Mouse (Mus musculus) monocyte, adult 5-6 weeks (primary cell): ENCODE results near the gene Wnt9a. TPM values are rescaled to one million over a fixed set of nuclear protein-coding genes. Genes with fewer than 3 reads are reported as not detected.

Experiments used
- ATAC-seq: fragments of 153-309, 156-312 bp; replicated peaks from 2 replicates; pipeline ENCODE4 v1.8.0; 2017; ENCODE audit warnings: mild to moderate bottlenecking; ENCODE audit not compliant: low TSS enrichment, insufficient number of reproducible peaks, severe bottlenecking, poor library complexity, low FRiP score
- total RNA-seq: library from RNA; stranded (forward); fragments of 200-1000, 200-491, 200-594 nt; gene quantifications from 3 replicates; pipeline ENCODE4 v1.2.3, GENCODE M21; 2017

Wnt9a gene
- 0.10 TPM in 1 of 3 replicates, not detected in the others for total RNA-seq

DNA sequence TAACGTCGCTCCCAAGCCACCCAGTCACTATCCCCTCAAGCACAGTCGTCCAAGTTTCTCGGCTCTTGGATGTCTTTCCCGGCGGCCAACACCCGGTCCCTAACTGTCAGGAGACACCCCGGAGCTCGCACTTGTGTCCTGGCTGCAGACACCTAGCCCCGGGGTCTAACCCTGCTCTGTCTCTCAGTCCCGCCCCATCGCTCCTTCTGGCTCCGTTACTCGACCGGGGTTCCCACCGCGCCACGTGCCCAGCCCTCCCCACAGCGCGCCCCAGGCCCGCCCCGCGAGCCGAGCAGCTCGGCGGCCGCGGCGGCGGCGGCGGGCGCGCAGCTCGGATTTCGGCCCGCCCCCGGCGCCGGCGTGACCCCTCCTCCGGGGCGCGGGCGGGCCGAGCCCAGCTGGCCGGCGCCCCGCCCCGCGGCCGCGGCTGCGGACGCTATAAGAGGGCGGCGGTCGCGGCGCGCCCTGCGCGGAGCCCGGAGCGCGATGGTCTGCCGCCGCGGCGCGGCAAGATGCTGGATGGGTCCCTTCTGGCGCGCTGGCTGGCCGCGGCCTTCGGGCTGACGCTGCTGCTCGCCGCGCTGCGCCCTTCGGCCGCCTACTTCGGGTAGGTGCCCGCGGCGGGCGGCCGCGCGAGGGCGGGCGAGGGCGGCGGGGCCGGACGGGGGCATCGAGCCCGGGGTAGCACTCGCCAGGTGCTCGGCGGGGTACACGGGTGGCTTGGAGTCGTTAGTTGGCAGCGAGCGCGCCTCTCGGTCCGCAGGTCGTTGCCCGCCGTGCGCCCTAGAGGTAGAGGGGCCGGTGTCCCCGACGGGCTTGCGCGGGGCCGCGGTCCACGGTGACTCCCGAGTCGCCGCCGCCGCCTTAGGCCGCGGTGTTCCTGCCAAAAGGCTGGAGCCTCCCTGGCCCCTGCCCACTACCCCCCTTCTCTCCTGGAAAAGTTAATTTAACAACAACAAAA is at the start of gene Wnt9a:
Gene Wnt9a, plus strand, starts transcription at position 468 of the 961 bp plus-strand sequence.
- ATAC-seq: no peak

GRCm38 (mm10) chr11:59259647-59260046 is 47.1 kb upstream of the Wnt9a start:
- ATAC-seq: no peak

DNA sequence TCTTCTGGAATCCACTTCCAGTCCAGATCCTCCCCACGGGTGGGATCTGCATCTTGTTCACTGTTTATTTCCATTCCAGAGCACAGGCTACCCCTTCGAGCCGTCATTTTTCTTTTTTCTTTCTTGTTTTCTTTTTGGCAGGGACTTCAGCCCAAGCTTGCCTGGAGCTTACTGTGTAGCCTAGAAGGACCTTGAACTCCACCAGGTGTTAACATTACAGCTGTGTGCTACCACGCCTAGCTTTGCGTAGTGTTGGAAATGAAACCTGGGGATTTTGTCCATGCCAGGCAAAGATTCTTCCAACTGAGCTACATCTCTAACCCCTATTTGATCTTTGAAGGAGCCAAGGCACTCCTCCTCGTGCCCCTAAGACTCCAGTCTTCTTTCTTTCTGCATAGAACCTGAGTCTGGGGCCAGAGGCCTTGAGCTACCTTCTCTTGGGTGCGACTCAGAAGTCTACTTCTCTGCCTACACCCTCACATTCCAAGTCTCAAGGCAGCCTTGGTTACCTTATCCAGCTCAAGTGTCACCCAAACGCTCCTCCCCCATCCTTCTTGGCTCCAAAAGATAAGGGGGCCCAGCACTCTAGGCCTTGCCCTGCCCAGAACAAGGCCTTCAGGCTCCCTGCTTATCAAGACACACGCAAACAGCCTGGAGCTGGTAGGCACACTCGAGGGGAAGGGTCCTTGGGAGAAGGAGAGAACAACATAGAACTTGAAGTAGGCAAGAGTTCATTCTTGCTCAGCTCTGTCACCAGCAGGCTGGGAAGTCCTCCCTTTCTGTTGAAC is 45.8 kb upstream of the Wnt9a start:
- ATAC-seq: no peak

DNA sequence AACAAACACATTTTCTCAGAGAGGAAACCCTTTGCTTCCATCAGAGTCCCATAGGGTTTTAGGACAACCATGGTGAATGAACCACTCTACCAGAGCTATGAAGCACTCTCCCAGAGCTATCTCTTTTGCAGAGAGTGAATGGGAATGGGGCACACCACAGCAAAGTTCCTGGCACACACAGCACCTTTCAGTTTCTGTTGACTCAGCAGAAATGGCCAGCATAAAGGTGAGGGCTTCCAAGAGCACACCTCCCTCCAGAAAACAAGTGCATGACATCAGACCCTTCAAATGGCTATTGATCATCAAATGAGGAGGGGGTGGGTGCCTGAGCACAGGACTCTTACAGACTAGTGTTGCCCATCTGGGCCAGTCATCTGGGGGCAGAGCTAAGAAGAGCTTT is 44.4 kb upstream of the Wnt9a start:
- no peak for ATAC-seq

GRCm38 (mm10) chr11:59263870-59264563 is 42.7 kb upstream of the Wnt9a start:
- no peak for ATAC-seq

GRCm38 (mm10) chr11:59264593-59264992 is 42.1 kb upstream of the Wnt9a start:
- no peak for ATAC-seq

DNA sequence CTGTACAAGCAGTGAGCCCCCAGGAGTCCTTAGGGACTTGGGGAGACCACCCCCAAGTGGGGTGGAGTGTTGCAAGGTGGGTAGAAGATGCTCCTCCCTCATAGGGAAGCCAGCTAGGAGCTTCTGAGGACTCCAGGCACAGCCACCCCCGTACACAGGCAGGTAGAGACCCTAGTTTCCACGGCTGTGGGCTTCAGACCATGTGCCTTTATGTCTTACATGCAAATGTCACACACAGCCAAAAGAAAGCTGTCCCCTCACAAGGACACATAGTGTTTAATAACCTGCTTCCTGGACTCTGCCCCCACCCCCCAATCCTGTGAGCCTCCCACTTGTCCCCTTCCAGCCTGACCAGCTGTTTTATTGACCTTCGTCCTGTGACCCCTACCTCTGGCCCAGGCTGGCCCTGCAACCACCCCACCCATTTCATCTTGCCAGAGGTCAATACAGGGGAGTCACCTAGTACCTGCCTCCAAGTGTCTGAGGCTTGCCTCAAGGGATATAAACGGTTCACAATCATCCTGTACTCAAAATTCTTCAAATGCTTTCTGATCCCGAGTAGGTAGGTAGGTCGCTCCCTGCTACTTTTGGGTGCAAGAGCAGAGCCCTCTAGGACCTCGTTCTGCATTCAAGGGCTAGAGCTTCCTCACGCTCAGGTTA is 41.4 kb upstream of the Wnt9a start:
- no peak for ATAC-seq

GRCm38 (mm10) chr11:59266727-59267126 is 40.0 kb upstream of the Wnt9a start:
- ATAC-seq: no peak

DNA sequence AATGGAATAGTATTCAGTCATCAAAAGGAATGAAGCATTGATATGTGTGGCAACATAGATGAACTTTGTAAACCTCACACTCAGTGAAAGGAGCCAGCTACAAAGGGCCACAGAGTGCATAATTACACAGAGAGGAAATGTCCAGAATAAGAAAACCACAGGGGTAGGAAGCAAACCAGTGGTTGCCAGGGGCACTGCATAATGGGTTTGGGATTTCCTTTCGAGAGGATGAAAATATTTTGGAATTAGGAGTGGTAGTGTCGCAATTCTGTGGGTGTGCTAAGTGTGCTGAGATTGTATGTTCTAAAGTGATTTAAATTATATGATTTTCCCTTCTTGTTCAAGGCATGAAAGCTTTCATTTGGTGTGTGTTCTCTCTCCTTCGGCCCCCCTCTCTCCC is 32.5 kb upstream of the Wnt9a start:
- no peak for ATAC-seq

GRCm38 (mm10) chr11:59276877-59277276 is 29.9 kb upstream of the Wnt9a start:
- no peak for ATAC-seq

DNA sequence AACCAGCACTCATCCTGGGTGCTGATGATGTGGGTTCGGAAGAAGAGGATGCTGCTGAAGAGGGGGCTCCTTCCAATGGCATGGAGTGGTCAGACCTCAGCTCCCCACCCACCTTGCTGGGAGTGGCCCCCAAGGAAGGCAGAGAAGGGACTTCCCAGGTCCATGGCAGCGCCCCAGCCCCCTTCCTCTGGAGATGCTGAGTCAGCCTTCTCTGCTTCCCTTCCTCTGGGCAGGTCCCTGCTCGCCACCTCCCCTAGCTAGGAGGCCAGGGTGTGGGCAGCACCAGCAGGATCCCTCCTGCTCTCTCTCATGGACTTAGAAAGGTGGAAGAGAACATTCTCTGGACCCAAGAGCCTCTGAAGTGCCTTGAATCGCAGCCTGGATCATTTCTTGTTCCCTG is 28.7 kb upstream of the Wnt9a start:
- no peak for ATAC-seq

GRCm38 (mm10) chr11:59282111-59282510 is 24.6 kb upstream of the Wnt9a start:
- ATAC-seq: no peak

- ATAC-seq: no peak
These were observed 23.8 kb upstream of the Wnt9a start for GRCm38 (mm10) chr11:59282933-59283332.

DNA sequence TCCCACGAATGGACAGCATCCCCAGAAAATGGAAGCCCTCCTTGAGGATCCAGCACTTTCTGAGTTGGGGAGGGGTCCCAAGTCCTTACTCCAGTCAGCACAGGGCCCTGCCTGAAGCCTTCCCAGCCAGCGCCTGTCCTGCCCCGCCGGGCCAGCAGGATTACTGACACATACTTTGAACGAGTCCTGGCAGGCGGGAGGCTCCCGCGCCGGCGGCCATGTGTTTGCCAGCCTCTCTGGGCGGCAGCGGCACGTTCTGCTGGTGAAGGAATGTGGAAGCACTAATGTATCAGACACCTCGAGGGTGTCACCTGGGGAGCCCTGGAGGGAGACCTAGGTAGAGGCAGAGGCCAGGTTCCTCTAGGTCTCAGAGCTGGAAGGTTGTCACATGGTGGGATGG is 22.6 kb upstream of the Wnt9a start:
- ATAC-seq: no peak

DNA sequence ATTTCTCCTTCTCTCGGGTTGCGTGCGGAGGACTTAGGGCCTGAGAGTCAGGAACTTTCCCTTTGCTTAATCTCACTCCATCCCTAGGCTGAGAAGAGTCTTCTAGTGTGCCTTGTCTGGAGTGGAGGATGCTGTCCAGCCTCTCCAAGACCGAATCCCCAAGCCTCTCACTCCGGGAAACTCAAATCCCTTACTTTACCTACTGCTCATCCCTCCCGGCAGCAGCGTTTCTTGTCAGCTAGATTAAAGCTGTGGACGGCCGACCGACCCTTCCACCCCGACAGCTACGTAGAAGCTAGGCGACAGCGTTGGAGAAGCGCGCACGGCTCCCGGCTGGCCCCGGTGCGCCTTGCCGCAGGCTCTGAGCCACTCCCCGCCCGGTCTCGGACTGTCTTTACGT is 17.0 kb upstream of the Wnt9a start:
- no peak for ATAC-seq

DNA sequence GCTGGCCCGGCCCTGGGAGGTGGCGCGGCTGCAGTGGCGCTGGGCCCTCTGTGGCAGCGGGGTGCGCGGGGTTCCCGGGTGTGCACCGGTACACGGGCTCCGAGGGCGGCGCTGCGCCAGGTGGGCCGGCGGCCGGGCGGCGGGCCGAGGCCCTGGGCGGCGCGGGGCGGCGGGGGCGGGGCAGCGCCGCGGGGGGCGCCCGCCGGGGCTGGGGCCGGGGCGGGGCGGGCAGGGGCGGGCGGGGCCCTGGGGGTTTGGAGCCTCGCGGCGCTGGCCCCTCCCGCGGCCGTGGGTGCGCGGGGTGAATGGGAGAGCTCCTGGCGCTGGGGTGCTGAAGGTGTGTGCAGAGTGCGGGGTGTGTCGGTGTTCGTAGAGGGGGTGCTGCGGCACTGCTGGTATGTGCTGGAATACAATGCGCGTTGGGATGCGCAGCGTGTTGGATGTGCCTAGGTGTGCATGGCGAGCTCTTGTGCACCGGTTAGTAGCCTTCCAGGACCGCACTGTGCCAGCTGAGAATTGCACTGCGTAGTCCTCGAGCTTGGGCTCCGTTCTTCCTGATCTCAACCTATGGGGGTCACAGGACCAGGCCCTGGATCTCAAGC is 15.9 kb upstream of the Wnt9a start, which contains the start of gene Wnt3a:
Gene Wnt3a, minus strand, starts transcription at position 51 of the 602 bp plus-strand sequence.
- no peak for ATAC-seq

- ATAC-seq: no peak; the same call in 1 of the 2 replicates
These were observed 13.1 kb upstream of the Wnt9a start for GRCm38 (mm10) chr11:59293616-59294015.

DNA sequence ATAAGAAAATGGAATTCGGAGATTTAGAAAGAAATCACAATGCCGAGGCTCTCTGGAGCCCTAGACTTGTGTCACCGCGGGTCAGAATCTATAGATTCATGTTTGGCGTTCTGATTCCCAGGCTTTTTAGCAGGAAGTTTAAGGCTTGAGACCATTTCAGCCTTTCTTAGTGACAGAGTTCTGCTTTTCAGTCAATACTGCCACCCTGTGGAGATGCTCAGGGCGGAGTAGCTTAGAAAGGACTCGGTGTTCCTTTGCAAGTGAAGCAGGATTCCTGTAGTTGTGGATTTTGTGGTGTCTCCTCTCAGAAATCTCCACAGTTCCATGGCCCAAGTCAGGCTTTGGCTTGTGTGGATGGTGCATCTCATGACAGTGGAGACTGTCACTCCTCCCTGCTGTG is 8.8 kb upstream of the Wnt9a start:
- no peak for ATAC-seq
